Mouse (Mus musculus): Measurements from ENCODE around the gene Gm20388. TPM values are rescaled to one million over a fixed set of nuclear protein-coding genes. Genes with fewer than 3 reads are reported as not detected.

Gene Gm20388
- total RNA-seq, 2 experiments from 2014 or later = 6.8 to 7.8 TPM

DNA sequence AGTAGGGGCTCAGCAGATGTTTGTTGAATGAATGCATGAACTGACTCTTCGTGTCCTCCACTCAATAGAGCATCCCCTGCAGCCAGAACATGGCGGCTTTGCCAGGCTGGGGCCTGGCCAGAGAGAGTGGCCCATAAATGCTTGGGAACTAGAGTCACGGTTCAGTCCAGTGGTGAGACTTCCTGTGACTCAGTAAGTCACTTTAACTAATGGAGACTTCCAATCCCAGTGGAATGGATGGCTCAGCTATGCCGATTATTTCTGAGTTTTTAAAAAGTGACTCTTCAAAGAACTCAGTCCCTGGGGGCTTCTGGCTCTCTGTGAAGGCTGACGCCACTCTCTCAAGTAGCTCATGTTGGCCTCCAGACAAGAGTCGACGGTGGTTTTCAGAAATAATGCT lies 1285.3 kb downstream of the Gm20388 start:
- DNase-seq = no peak
- intact Hi-C loops (cut with DNase I) = no loop called here

- no peak for DNase-seq
- intact Hi-C loops (cut with DNase I) = no loop called here
Observed at GRCm38 (mm10) chr8:121196726-121197668, 1286.4 kb downstream of the Gm20388 start.

DNA sequence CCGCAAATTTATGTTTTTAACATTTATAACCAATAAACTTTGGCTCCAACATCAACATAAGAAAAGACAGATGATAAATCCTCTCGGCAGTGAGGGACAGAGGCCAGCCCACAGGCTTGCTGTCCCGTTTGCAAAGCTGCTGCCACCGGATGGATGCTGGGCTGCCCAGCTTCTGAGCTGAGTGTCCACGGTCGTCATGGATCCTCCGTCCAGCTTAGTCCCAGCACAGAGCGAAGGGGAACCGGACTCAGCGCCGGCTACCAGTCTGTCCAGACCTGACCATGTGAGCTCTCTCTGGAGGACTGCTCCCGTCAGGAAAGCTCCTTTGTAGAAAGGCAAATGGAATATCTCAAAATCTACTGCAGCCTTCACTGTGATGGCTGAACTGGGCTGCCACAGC lies 1289.4 kb downstream of the Gm20388 start:
- intact Hi-C loops (cut with DNase I) = no loop called here
- no peak for DNase-seq

- DNase-seq = no peak
- intact Hi-C loops (cut with DNase I) = no loop called here
Observed at GRCm38 (mm10) chr8:121200979-121201378, 1290.3 kb downstream of the Gm20388 start.

DNA sequence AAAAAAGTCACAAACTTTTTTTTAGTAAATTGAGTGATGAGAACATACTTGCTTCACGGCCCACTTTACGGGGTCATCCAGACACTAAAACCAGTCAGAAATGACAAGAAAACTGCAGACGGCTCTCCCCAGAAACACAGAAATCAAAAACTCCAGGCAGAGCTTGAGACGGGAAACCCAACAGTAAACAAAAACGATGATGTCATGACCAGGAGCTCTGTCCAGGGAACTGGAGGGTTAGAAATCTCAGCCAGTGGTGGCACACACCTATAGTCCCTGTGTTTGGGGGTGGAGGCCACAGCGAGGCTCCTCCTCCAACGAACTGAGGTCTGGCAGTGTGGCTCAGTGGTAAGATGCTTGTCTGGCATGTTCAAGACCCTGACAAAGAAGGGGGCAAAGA lies 1291.0 kb downstream of the Gm20388 start:
- intact Hi-C loops (cut with DNase I) = no loop called here
- no peak for DNase-seq

DNA sequence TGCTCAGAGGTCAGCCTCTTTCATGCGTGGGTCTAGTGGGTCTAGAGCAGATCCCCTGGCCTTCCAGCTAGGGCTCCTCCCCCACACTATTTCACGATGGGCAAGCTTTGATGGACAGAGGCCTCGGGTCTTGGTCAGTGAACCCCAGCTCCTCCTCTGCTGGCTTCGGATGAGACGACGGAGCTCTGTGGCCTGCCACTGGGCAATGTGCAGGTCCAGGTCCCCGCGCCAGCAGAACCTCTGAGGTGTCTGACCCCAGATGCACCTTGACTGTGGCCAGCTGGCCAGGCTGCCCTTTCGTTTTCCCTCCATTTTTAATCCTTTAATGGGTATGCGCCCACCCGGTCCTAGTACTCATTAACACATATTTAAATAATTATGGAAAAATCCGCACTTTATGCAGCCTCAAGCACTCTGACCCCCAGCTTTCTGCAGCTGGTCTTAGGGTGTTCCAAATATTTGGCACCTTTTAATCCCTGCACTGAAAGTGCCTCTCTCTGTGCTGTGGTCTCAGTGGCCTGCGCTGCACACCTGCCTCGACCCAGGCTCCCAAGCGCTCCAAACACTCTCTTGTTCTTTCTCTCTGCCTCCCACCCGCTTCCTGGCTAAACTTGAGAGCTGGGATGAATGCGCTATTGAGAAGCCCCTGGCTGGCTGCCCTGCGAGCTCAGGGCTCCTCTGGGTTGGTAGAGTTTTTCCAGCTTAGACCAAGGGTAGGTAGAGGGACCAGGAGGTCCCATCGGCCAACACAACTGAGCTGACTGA lies 1293.2 kb downstream of the Gm20388 start:
- no peak for DNase-seq
- intact Hi-C loops (cut with DNase I) = no loop called here

DNA sequence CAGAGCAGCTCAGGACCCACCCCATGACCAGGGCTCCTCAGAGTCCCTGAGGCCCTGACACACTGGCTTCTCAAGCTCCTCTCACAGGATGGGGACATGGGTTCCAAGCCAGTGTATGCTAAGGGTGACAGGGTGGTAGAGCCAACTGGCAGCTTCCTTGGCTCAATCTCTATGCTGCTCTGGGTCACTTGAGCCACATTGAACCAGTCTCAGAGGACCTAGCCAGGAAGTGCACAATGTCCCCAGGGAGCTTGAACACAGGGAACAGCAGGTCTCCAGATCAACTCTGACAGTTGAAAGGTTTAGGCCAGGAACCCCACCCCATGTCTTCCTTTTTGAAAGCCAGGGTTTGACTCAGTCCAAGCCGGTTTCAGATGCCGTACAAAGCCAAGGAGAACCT lies 1296.5 kb downstream of the Gm20388 start:
- intact Hi-C loops (cut with DNase I) = no loop called here
- DNase-seq = no peak

DNA sequence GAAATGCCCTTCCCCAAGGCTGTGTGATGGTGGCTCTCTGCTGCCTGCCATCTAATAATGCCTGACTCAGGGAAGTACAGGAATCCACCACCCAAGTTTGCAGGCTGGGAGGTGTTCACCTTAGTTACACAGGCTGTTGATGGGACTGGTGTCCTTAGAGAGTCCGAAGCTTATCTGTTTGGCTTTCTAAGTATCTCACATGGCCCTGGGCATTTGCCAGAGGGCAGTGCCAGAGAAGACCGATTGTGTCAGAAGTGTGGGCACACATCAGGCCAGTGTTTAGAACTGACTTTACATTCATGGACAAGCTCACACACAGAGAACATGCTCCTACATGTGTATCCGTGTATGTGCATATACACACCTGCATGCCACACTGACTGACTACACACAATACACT lies 1300.0 kb downstream of the Gm20388 start:
- intact Hi-C loops (cut with DNase I) = loop anchor here (5.0 kb wide), 1 partner anchor 93 kb away; the partner anchor contains the start of gene Foxc2
- no peak for DNase-seq

DNA sequence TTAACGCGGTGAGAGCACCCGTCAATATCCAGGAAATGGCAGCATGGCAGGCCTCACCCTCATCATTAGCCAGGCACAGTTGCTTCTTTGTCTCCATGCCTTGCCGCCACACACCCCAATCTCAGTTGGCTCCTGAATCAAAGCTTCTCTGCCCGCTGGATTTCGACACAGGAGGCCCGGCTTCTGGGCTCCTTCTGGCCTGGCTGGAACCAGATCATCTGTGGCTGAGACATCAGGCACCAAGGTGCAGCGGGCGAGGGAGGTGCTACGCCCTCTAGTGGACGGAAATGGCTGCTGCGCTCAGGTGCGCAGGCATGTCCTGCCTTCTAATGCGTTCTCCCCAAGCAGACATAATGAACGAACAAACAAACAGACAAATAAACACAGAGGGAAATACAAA lies 1302.6 kb downstream of the Gm20388 start:
- no peak for DNase-seq
- intact Hi-C loops (cut with DNase I) = loop anchor here (5.0 kb wide), 1 partner anchor 96 kb away; the partner anchor contains the start of gene Foxc2

GRCm38 (mm10) chr8:121213651-121214050 lies 1303.0 kb downstream of the Gm20388 start:
- DNase-seq = no peak
- intact Hi-C loops (cut with DNase I) = loop anchor here (5.0 kb wide), 1 partner anchor 96 kb away; the partner anchor contains the start of gene Foxc2

DNA sequence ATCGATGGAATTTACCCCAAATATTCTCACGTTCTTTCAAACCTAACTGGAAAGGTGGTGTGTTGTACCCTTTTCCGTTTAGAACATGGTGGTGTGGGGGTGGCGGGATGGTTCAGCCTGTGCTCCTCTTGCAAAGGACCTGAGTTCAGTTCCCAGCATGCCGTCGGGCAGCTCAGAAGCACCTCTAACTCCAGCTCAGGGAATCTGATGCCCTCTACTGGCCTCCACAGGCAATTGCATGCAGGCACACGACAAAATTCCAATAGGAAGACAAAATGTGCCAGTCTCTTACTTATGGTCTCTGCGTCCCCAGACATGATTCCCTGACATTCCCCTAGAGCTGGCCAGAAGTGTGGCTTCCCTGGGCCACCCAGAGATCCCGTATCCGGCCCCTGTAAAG lies 1304.3 kb downstream of the Gm20388 start:
- intact Hi-C loops (cut with DNase I) = loop anchor here (5.0 kb wide), 1 partner anchor 98 kb away; the partner anchor contains the start of gene Foxc2
- DNase-seq = no peak

GRCm38 (mm10) chr8:121216441-121216949 lies 1305.9 kb downstream of the Gm20388 start:
- no peak for DNase-seq
- intact Hi-C loops (cut with DNase I) = no loop called here

GRCm38 (mm10) chr8:121218486-121218885 lies 1307.8 kb downstream of the Gm20388 start:
- intact Hi-C loops (cut with DNase I) = no loop called here
- no peak for DNase-seq

GRCm38 (mm10) chr8:121220103-121220899 lies 1309.7 kb downstream of the Gm20388 start:
- no peak for DNase-seq
- intact Hi-C loops (cut with DNase I) = no loop called here

DNA sequence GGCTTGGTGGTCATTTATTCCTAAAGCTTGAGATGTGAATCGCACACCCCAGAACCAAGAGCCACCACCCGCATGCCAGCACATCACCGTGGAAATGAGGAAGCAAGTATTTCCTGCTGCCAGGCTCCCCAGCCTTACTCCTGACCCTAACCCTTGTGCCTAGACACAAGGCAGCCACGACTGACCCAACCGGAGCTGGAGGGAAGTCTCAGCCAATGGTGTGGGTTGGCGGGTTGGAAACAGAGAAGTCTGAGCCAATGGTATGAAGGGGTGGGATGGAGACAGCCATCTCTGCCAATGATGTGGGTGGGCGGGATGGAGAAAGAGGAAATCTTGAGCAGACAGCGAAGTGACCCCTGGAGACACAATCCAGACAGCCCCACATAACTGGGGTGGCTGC lies 1314.1 kb downstream of the Gm20388 start:
- intact Hi-C loops (cut with DNase I) = no loop called here
- no peak for DNase-seq

DNA sequence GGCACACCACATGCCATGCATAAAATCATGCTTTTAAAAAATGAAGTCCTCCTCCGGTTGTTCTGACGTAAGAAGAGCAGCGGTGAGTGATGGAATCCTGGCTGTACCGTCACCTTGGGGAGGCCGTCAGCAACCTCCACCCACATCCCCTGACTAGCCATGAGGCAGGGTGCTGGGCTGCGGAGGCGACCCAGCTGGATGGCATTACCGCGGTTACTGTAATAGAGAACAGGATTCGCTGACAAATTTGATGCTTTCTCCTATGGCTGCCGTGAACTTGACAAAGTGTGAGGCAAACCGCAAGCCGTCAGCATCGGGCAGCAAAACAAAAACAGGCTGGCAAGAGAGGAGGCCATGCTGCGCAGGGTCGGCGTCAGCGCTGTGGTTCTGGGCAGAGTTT lies 1317.1 kb downstream of the Gm20388 start:
- no peak for DNase-seq
- intact Hi-C loops (cut with DNase I) = no loop called here

- no peak for DNase-seq
Observed at GRCm38 (mm10) chr8:121228892-121229291, 1318.3 kb downstream of the Gm20388 start.

DNA sequence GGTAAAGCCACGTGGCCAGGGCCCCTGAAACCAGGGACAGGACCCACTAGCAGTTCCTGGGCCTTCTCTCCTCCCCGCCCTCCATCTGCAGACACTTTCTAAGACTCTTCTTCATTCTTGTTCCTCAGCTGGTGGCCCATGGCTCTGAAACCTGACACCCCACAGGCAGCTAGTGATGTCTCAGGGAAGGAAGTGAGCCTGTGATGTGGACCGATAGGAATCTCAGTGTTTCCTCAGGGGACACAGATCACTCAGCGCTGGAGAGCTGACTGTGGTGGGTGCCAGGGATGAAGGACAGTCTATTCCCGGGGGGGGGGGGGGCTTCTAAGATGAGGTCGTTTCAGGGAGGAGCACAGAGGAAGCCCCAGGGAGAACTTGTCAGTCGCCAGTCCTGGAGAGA lies 1318.9 kb downstream of the Gm20388 start:
- intact Hi-C loops (cut with DNase I) = no loop called here

More at GRCm38 (mm10) chr8:121228892-121229291, 1318.3 kb downstream of the Gm20388 start:
- intact Hi-C loops (cut with DNase I) = no loop called here

DNA sequence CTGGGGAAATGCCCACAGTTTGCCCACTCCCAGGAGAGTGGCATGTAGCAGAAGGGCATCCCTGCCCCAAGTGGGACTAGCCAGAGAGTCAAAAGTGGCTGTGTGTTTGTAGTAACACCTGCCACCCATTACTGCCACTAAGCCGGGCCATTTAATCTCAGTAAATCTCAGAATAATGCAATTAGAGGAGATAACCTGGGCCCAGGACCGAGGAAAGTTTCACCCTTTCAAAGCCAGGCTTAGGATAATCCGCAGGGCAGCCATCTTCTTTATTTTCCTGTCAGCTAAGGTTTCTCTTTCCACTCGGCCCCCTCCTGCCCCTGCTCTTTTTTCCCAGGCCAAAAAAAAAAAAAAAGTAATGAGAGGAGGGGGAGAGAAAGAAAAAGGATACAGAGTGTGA lies 1322.6 kb downstream of the Gm20388 start:
- no peak for DNase-seq
- intact Hi-C loops (cut with DNase I) = no loop called here

More for the DNA sequence above, 1318.9 kb downstream of the Gm20388 start:
- no peak for DNase-seq

DNA sequence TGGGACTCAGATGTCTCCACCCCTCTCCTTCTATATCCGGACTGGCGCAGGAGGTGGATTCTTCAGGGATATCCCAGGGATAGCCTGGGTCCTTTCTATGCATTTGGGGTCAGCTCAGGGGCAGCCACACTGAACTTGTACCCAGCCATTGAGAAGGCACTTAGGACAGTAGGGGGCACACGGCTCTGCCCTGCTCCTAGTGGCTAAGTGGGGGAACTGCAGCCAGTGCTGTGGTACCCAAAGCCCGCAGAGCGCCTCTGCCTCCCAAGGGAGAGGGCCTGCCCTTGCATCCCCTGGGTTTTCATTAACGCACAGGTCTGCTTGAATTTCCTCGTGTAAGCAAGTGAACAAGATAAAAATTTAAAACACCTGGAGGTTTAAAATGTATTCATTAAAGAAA lies 1324.3 kb downstream of the Gm20388 start:
- no peak for DNase-seq
- intact Hi-C loops (cut with DNase I) = no loop called here
